Mouse (Mus musculus) midbrain, embryonic 15.5 days (tissue): ENCODE data around the gene Itprid1. TPM values are rescaled to one million over a fixed set of nuclear protein-coding genes. Genes with fewer than 3 reads are reported as not detected.

ENCODE experiments used
- ATAC-seq: fragments of 200-750 bp; cut with Nextera tagmentation; replicated peaks from 2 replicates; pipeline ENCODE4 v1.8.0; 2017; ENCODE audit warnings: moderate TSS enrichment
- H3K27ac ChIP-seq: fragments of 300-500 bp; sonication (generic); 2 replicates; pipeline ENCODE4 v1.5.1; 2015; ENCODE audit warnings: mild to moderate bottlenecking, inconsistent platforms
- H3K27me3 ChIP-seq: fragments of 300-500 bp; sonication (generic); replicated peaks from 2 replicates; pipeline ENCODE4 v1.6.1; 2015; ENCODE audit warnings: inconsistent platforms
- H3K36me3 ChIP-seq: fragments of 300-500 bp; sonication (generic); replicated peaks from 2 replicates; pipeline ENCODE4 v1.6.1; 2015; ENCODE audit warnings: inconsistent platforms
- H3K4me1 ChIP-seq: fragments of 300-500 bp; sonication (generic); 2 replicates; pipeline ENCODE4 v1.6.1; 2015; ENCODE audit warnings: inconsistent platforms
- H3K4me2 ChIP-seq: fragments of 300-500 bp; sonication (generic); 2 replicates; pipeline ENCODE4 v1.6.1; 2015; ENCODE audit warnings: inconsistent platforms, mild to moderate bottlenecking, moderate library complexity
- H3K4me3 ChIP-seq: fragments of 300-500 bp; sonication (generic); 2 replicates; pipeline ENCODE4 v1.5.1; 2015; ENCODE audit warnings: mild to moderate bottlenecking, inconsistent platforms
- H3K9ac ChIP-seq: fragments of 300-500 bp; sonication (generic); 2 replicates; pipeline ENCODE4 v1.6.1; 2015; ENCODE audit warnings: mild to moderate bottlenecking, inconsistent platforms
- H3K9me3 ChIP-seq: fragments of 300-500 bp; sonication (generic); 2 replicates; pipeline ENCODE4 v1.6.1; 2016; ENCODE audit warnings: inconsistent platforms
- WGBS: fragments of 180-500 bp; shearing (Covaris S2); methylation state at CpG from one replicate; pipeline ENCODE4 v1.1.7; 2015; ENCODE audit warnings: mixed read lengths; 5-methylcytosine and 5-hydroxymethylcytosine counted together
- polyA plus RNA-seq: library from polyadenylated mRNA; unstranded; fragments of >200 nt; fragmentation: Nextera tagmentation; extraction: Ambion mirVana; gene quantifications from 2 replicates; pipeline ENCODE4 v1.2.1, GENCODE M21; 2015

Gene Itprid1
- polyA plus RNA-seq, result 0.08 TPM in 1 of 2 replicates, not detected in the other

- Histone ChIP-seq H3K4me2 (no peak within 1 kb of the TSS), H3K9me3 (no peaks in the 10 kb centered on the region), H3K9ac (no peak within 1 kb of the TSS), H3K27me3 (no peaks in the 10 kb centered on the region), H3K27ac (no peak within 1 kb of the TSS), H3K4me1 (no peaks in the 10 kb centered on the region), H3K36me3 (no peaks in the 10 kb centered on the region), H3K4me3 (no peak within 1 kb of the TSS)
- 89% methylated on average over 8 of the region's 8 CpGs for WGBS
- ATAC-seq, result no peak
These were observed at the start of gene Itprid1 for GRCm38 (mm10) chr6:55836650-55837320. TSS of gene Itprid1 (plus strand) at chr6:55836895.

- H3K4me1 ChIP-seq, result peaks cover 14% of the 10 kb centered on the region
These were observed 47.1 kb upstream of the Itprid1 start for GRCm38 (mm10) chr6:55789557-55789956.

GRCm38 (mm10) chr6:55791852-55792496, 44.7 kb upstream of the Itprid1 start:
- Histone ChIP-seq H3K9me3 (no peaks in the 10 kb centered on the region), H3K9ac (no peak overlapping the region; the same call in 1 of the 2 replicates), H3K4me3 (no peak overlapping the region), H3K27me3 (no peaks in the 10 kb centered on the region), H3K36me3 (no peaks in the 10 kb centered on the region), H3K4me1 (peaks cover 14% of the 10 kb centered on the region), H3K27ac (peak overlapping the region; percentile 81), H3K4me2 (0 out of 2 replicates have a peak overlapping the region, but pooled peaks have one; percentile 12)
- peak; percentile 81 for ATAC-seq
- 8% methylated on average over 6 of the region's 6 CpGs for WGBS

More at GRCm38 (mm10) chr6:55789557-55789956, 47.1 kb upstream of the Itprid1 start:
- Histone ChIP-seq H3K27me3 (no peaks in the 10 kb centered on the region), H3K4me2 (no peak overlapping the region), H3K36me3 (no peaks in the 10 kb centered on the region), H3K4me3 (no peak overlapping the region), H3K9me3 (no peaks in the 10 kb centered on the region), H3K9ac (no peak overlapping the region), H3K27ac (no peak overlapping the region)
- no peak for ATAC-seq
- WGBS, result 94% methylated on average over 1 of the region's 1 CpGs

- Histone ChIP-seq H3K27me3 (no peaks in the 10 kb centered on the region), H3K4me3 (no peak overlapping the region), H3K9me3 (no peaks in the 10 kb centered on the region), H3K9ac (no peak overlapping the region), H3K36me3 (no peaks in the 10 kb centered on the region), H3K27ac (peak overlapping the region; percentile 81), H3K4me2 (0 out of 2 replicates have a peak overlapping the region, but pooled peaks have one; percentile 12), H3K4me1 (peaks cover 14% of the 10 kb centered on the region)
- ATAC-seq, result peak; percentile 55
- WGBS, result 33% methylated on average over 8 of the region's 8 CpGs
These were observed 44.2 kb upstream of the Itprid1 start for GRCm38 (mm10) chr6:55792536-55792935.

- WGBS, result 68% methylated on average over 1 of the region's 1 CpGs
- H3K27ac ChIP-seq, result no peak overlapping the region
- H3K9me3 ChIP-seq, result no peaks in the 10 kb centered on the region
- H3K4me2 ChIP-seq, result no peak overlapping the region
- no peaks in the 10 kb centered on the region for H3K27me3 ChIP-seq
- H3K9ac ChIP-seq, result no peak overlapping the region
- H3K4me3 ChIP-seq, result no peak overlapping the region
- H3K36me3 ChIP-seq, result no peaks in the 10 kb centered on the region
- no peaks in the 10 kb centered on the region for H3K4me1 ChIP-seq
- no peak for ATAC-seq
These were observed 34.0 kb upstream of the Itprid1 start for GRCm38 (mm10) chr6:55802686-55803085.

- H3K36me3 ChIP-seq, result no peaks in the 10 kb centered on the region
- WGBS, result 76% methylated on average over 7 of the region's 7 CpGs
- H3K4me1 ChIP-seq, result no peaks in the 10 kb centered on the region
- H3K4me2 ChIP-seq, result no peak overlapping the region
- no peak for ATAC-seq
- H3K27me3 ChIP-seq, result no peaks in the 10 kb centered on the region
- H3K9ac ChIP-seq, result no peak overlapping the region
- no peak overlapping the region for H3K4me3 ChIP-seq
- no peaks in the 10 kb centered on the region for H3K9me3 ChIP-seq
- H3K27ac ChIP-seq, result no peak overlapping the region
These were observed 33.3 kb upstream of the Itprid1 start for GRCm38 (mm10) chr6:55803357-55803756.

GRCm38 (mm10) chr6:55803991-55804680, 32.6 kb upstream of the Itprid1 start:
- peak; percentile 50; the same call in 1 of the 2 replicates for ATAC-seq

GRCm38 (mm10) chr6:55804681-55805000, 32.1 kb upstream of the Itprid1 start:
- Histone ChIP-seq H3K27me3 (no peaks in the 10 kb centered on the region), H3K4me1 (no peaks in the 10 kb centered on the region), H3K27ac (no peak overlapping the region), H3K9ac (no peak overlapping the region), H3K4me3 (no peak overlapping the region), H3K4me2 (no peak overlapping the region), H3K36me3 (no peaks in the 10 kb centered on the region), H3K9me3 (no peaks in the 10 kb centered on the region)
- whole genome bisulfite sequencing, result 88% methylated on average over 4 of the region's 4 CpGs
- no peak for ATAC-seq

More at GRCm38 (mm10) chr6:55803991-55804680, 32.6 kb upstream of the Itprid1 start:
- H3K9ac ChIP-seq, result no peak overlapping the region
- WGBS, result 26% methylated on average over 12 of the region's 12 CpGs
- no peak overlapping the region for H3K27ac ChIP-seq
- no peak overlapping the region for H3K4me3 ChIP-seq
- no peak overlapping the region for H3K4me2 ChIP-seq
- H3K27me3 ChIP-seq, result no peaks in the 10 kb centered on the region
- no peaks in the 10 kb centered on the region for H3K36me3 ChIP-seq
- H3K9me3 ChIP-seq, result no peaks in the 10 kb centered on the region
- H3K4me1 ChIP-seq, result no peaks in the 10 kb centered on the region

- no peak for ATAC-seq
- Histone ChIP-seq H3K27ac (no peak overlapping the region), H3K4me3 (no peak overlapping the region), H3K36me3 (no peaks in the 10 kb centered on the region), H3K4me2 (no peak overlapping the region), H3K9me3 (no peaks in the 10 kb centered on the region), H3K27me3 (no peaks in the 10 kb centered on the region), H3K4me1 (no peaks in the 10 kb centered on the region), H3K9ac (no peak overlapping the region)
- WGBS, result 85% methylated on average over 9 of the region's 9 CpGs
These were observed 31.2 kb upstream of the Itprid1 start for GRCm38 (mm10) chr6:55805291-55806137.

GRCm38 (mm10) chr6:55806537-55806936, 30.2 kb upstream of the Itprid1 start:
- Histone ChIP-seq H3K27me3 (no peaks in the 10 kb centered on the region), H3K4me2 (no peak overlapping the region), H3K36me3 (no peaks in the 10 kb centered on the region), H3K4me3 (no peak overlapping the region), H3K4me1 (no peaks in the 10 kb centered on the region), H3K9ac (no peak overlapping the region), H3K27ac (no peak overlapping the region), H3K9me3 (no peaks in the 10 kb centered on the region)
- 86% methylated on average over 2 of the region's 2 CpGs for WGBS
- no peak for ATAC-seq

GRCm38 (mm10) chr6:55808692-55809091, 28.0 kb upstream of the Itprid1 start:
- Histone ChIP-seq H3K4me2 (no peak overlapping the region), H3K27me3 (no peaks in the 10 kb centered on the region), H3K4me3 (no peak overlapping the region), H3K36me3 (no peaks in the 10 kb centered on the region), H3K27ac (no peak overlapping the region), H3K4me1 (no peaks in the 10 kb centered on the region), H3K9ac (no peak overlapping the region), H3K9me3 (no peaks in the 10 kb centered on the region)
- WGBS, result 82% methylated on average over 3 of the region's 3 CpGs
- no peak for ATAC-seq

- no peak overlapping the region for H3K4me2 ChIP-seq
- H3K36me3 ChIP-seq, result no peaks in the 10 kb centered on the region
- ATAC-seq, result no peak
- no peak overlapping the region for H3K4me3 ChIP-seq
- H3K9me3 ChIP-seq, result no peaks in the 10 kb centered on the region
- no peak overlapping the region for H3K9ac ChIP-seq
- WGBS, result 91% methylated on average over 8 of the region's 8 CpGs
- no peaks in the 10 kb centered on the region for H3K4me1 ChIP-seq
- no peaks in the 10 kb centered on the region for H3K27me3 ChIP-seq
- H3K27ac ChIP-seq, result no peak overlapping the region
These were observed 25.5 kb upstream of the Itprid1 start for GRCm38 (mm10) chr6:55811153-55811552.
